Mouse (Mus musculus): ENCODE measurements at regions not wholly inside any gene's neighbourhood (a gene's known extent, or its start where the extent isn't known, plus 50 kb on each side); places are given as distances from the start of the nearest gene placed in this dataset.

- H3K27ac ChIP-seq, result no peak overlapping the region
- H3K9me3 ChIP-seq (ENCODE audit: control insufficient read depth, low read length), result no peaks in the 10 kb centered on the region
- H3K27me3 ChIP-seq (ENCODE audit: control insufficient read depth, insufficient read depth, low read length), result no peaks in the 10 kb centered on the region
- no peak overlapping the region for H3K4me3 ChIP-seq (replicated peaks; ENCODE audit: low read length)
- no peaks in the 10 kb centered on the region for H3K36me3 ChIP-seq (replicated peaks; ENCODE audit: control insufficient read depth, insufficient read depth)
- 82% methylated on average over 8 of the region's 8 CpGs for WGBS
- DNase-seq (ENCODE audit: low spot score) (no peak), ATAC-seq (ENCODE audit: low FRiP score) (no peak)
- H3K9ac ChIP-seq, result no peak overlapping the region
- no peaks in the 10 kb centered on the region for H3K4me1 ChIP-seq (replicated peaks; ENCODE audit: control insufficient read depth, insufficient read depth, low read length)
- no peak overlapping the region for H3K4me2 ChIP-seq (replicated peaks)
Measured at GRCm38 (mm10) chr14:68305166-68305565, 988.9 kb downstream of the Synb start.

- no peak overlapping the region for H3K9ac ChIP-seq
- H3K27ac ChIP-seq, result no peak overlapping the region
- H3K4me2 ChIP-seq (replicated peaks), result no peak overlapping the region
- peak; percentile 21; the same call in 1 of the 2 replicates for ATAC-seq (ENCODE audit: low FRiP score)
- no peaks in the 10 kb centered on the region for H3K27me3 ChIP-seq (ENCODE audit: control insufficient read depth, insufficient read depth, low read length)
- no peaks in the 10 kb centered on the region for H3K9me3 ChIP-seq (ENCODE audit: control insufficient read depth, low read length)
- H3K36me3 ChIP-seq (replicated peaks; ENCODE audit: control insufficient read depth, insufficient read depth), result no peaks in the 10 kb centered on the region
- 44% methylated on average over 4 of the region's 4 CpGs for WGBS
- no peaks in the 10 kb centered on the region for H3K4me1 ChIP-seq (replicated peaks; ENCODE audit: control insufficient read depth, insufficient read depth, low read length)
- no peak overlapping the region for H3K4me3 ChIP-seq (replicated peaks; ENCODE audit: low read length)
- DNase-seq (ENCODE audit: low spot score), result no peak
Measured at GRCm38 (mm10) chr14:68301710-68302109, 992.4 kb downstream of the Synb start.

- Histone ChIP-seq H3K9me3 (ENCODE audit: control insufficient read depth, low read length) (no peaks in the 10 kb centered on the region), H3K27me3 (ENCODE audit: control insufficient read depth, insufficient read depth, low read length) (no peaks in the 10 kb centered on the region), H3K4me2 (replicated peaks) (no peak overlapping the region), H3K4me3 (replicated peaks; ENCODE audit: low read length) (no peak overlapping the region), H3K36me3 (replicated peaks; ENCODE audit: control insufficient read depth, insufficient read depth) (no peaks in the 10 kb centered on the region), H3K27ac (no peak overlapping the region), H3K4me1 (replicated peaks; ENCODE audit: control insufficient read depth, insufficient read depth, low read length) (no peaks in the 10 kb centered on the region), H3K9ac (no peak overlapping the region)
- DNase-seq (ENCODE audit: low spot score) (no peak), ATAC-seq (ENCODE audit: low FRiP score) (no peak)
- WGBS, result 79% methylated on average over 3 of the region's 3 CpGs
Measured at GRCm38 (mm10) chr14:68285546-68285945, 1008.6 kb downstream of the Synb start.

- H3K4me1 ChIP-seq (replicated peaks; ENCODE audit: control insufficient read depth, insufficient read depth, low read length), result peaks cover 10% of the 10 kb centered on the region; the same call in 1 of the 2 replicates
- H3K27ac ChIP-seq, result no peak overlapping the region
- 41% methylated on average over 3 of the region's 3 CpGs for WGBS
- DNase-seq (ENCODE audit: low spot score) (no peak), ATAC-seq (ENCODE audit: low FRiP score) (no peak)
- H3K36me3 ChIP-seq (replicated peaks; ENCODE audit: control insufficient read depth, insufficient read depth), result no peaks in the 10 kb centered on the region
- H3K4me2 ChIP-seq (replicated peaks), result no peak overlapping the region
- no peak overlapping the region for H3K9ac ChIP-seq
- no peak overlapping the region for H3K4me3 ChIP-seq (replicated peaks; ENCODE audit: low read length)
- H3K27me3 ChIP-seq (ENCODE audit: control insufficient read depth, insufficient read depth, low read length), result no peaks in the 10 kb centered on the region
- H3K9me3 ChIP-seq (ENCODE audit: control insufficient read depth, low read length), result no peaks in the 10 kb centered on the region
Measured at GRCm38 (mm10) chr14:68261436-68261835, 1032.7 kb downstream of the Synb start.

- no peak for ATAC-seq (ENCODE audit: low FRiP score)
Measured at GRCm38 (mm10) chr14:68246966-68247365, 1047.1 kb downstream of the Synb start.

GRCm38 (mm10) chr14:68240146-68240545, 1054.0 kb downstream of the Synb start:
- no peaks in the 10 kb centered on the region for H3K36me3 ChIP-seq (replicated peaks; ENCODE audit: control insufficient read depth, insufficient read depth)
- H3K4me1 ChIP-seq (replicated peaks; ENCODE audit: control insufficient read depth, insufficient read depth, low read length), result no peaks in the 10 kb centered on the region
- no peak for ATAC-seq (ENCODE audit: low FRiP score)
- no peaks in the 10 kb centered on the region for H3K27me3 ChIP-seq (ENCODE audit: control insufficient read depth, insufficient read depth, low read length)
- no peak overlapping the region for H3K4me3 ChIP-seq (replicated peaks; ENCODE audit: low read length)
- no peak for DNase-seq (ENCODE audit: low spot score)
- H3K27ac ChIP-seq, result no peak overlapping the region
- H3K9me3 ChIP-seq (ENCODE audit: control insufficient read depth, low read length), result no peaks in the 10 kb centered on the region; the same call in 1 of the 2 replicates
- H3K9ac ChIP-seq, result no peak overlapping the region
- 49% methylated on average over 7 of the region's 7 CpGs for WGBS
- H3K4me2 ChIP-seq (replicated peaks), result no peak overlapping the region

More at GRCm38 (mm10) chr14:68246966-68247365, 1047.1 kb downstream of the Synb start:
- no peak for DNase-seq (ENCODE audit: low spot score)
- no peaks in the 10 kb centered on the region; the same call in 1 of the 2 replicates for H3K9me3 ChIP-seq (ENCODE audit: control insufficient read depth, low read length)
- no peak overlapping the region for H3K27ac ChIP-seq
- H3K36me3 ChIP-seq (replicated peaks; ENCODE audit: control insufficient read depth, insufficient read depth), result no peaks in the 10 kb centered on the region
- no peak overlapping the region for H3K4me2 ChIP-seq (replicated peaks)
- WGBS, result 92% methylated on average over 2 of the region's 2 CpGs
- no peaks in the 10 kb centered on the region for H3K4me1 ChIP-seq (replicated peaks; ENCODE audit: control insufficient read depth, insufficient read depth, low read length)
- no peaks in the 10 kb centered on the region for H3K27me3 ChIP-seq (ENCODE audit: control insufficient read depth, insufficient read depth, low read length)
- no peak overlapping the region for H3K4me3 ChIP-seq (replicated peaks; ENCODE audit: low read length)
- no peak overlapping the region for H3K9ac ChIP-seq

GRCm38 (mm10) chr14:68224152-68224551, 1069.9 kb downstream of the Synb start:
- WGBS, result 52% methylated on average over 3 of the region's 3 CpGs
- Histone ChIP-seq H3K4me1 (replicated peaks; ENCODE audit: control insufficient read depth, insufficient read depth, low read length) (peaks cover 3% of the 10 kb centered on the region; the same call in 1 of the 2 replicates), H3K27me3 (ENCODE audit: control insufficient read depth, insufficient read depth, low read length) (no peaks in the 10 kb centered on the region), H3K36me3 (replicated peaks; ENCODE audit: control insufficient read depth, insufficient read depth) (no peaks in the 10 kb centered on the region), H3K9ac (no peak overlapping the region), H3K9me3 (ENCODE audit: control insufficient read depth, low read length) (no peaks in the 10 kb centered on the region), H3K4me3 (replicated peaks; ENCODE audit: low read length) (no peak overlapping the region), H3K27ac (no peak overlapping the region), H3K4me2 (replicated peaks) (no peak overlapping the region)
- no peak for DNase-seq (ENCODE audit: low spot score)
- ATAC-seq (ENCODE audit: low FRiP score), result no peak

- no peak overlapping the region for H3K4me3 ChIP-seq (replicated peaks; ENCODE audit: low read length)
- no peaks in the 10 kb centered on the region for H3K36me3 ChIP-seq (replicated peaks; ENCODE audit: control insufficient read depth, insufficient read depth)
- H3K4me1 ChIP-seq (replicated peaks; ENCODE audit: control insufficient read depth, insufficient read depth, low read length), result peaks cover 11% of the 10 kb centered on the region
- H3K9me3 ChIP-seq (ENCODE audit: control insufficient read depth, low read length), result no peaks in the 10 kb centered on the region
- DNase-seq (ENCODE audit: low spot score), result no peak
- ATAC-seq (ENCODE audit: low FRiP score), result no peak
- WGBS, result 69% methylated on average over 9 of the region's 9 CpGs
- no peaks in the 10 kb centered on the region for H3K27me3 ChIP-seq (ENCODE audit: control insufficient read depth, insufficient read depth, low read length)
- H3K4me2 ChIP-seq (replicated peaks), result no peak overlapping the region
- no peak overlapping the region for H3K27ac ChIP-seq
- no peak overlapping the region for H3K9ac ChIP-seq
Measured at GRCm38 (mm10) chr14:68219025-68219595, 1075.0 kb downstream of the Synb start.

GRCm38 (mm10) chr14:68218471-68218870, 1075.6 kb downstream of the Synb start:
- Histone ChIP-seq H3K4me1 (replicated peaks; ENCODE audit: control insufficient read depth, insufficient read depth, low read length) (peaks cover 11% of the 10 kb centered on the region), H3K9ac (no peak overlapping the region), H3K4me2 (replicated peaks) (no peak overlapping the region), H3K27me3 (ENCODE audit: control insufficient read depth, insufficient read depth, low read length) (no peaks in the 10 kb centered on the region), H3K4me3 (replicated peaks; ENCODE audit: low read length) (no peak overlapping the region), H3K36me3 (replicated peaks; ENCODE audit: control insufficient read depth, insufficient read depth) (no peaks in the 10 kb centered on the region), H3K27ac (peak overlapping the region; percentile 57; the same call in 1 of the 2 replicates), H3K9me3 (ENCODE audit: control insufficient read depth, low read length) (no peaks in the 10 kb centered on the region)
- DNase-seq (ENCODE audit: low spot score) (no peak), ATAC-seq (ENCODE audit: low FRiP score) (no peak)
- 64% methylated on average over 4 of the region's 4 CpGs for WGBS

- H3K36me3 ChIP-seq (replicated peaks; ENCODE audit: control insufficient read depth, insufficient read depth), result no peaks in the 10 kb centered on the region
- DNase-seq (ENCODE audit: low spot score), result no peak
- peaks cover 11% of the 10 kb centered on the region for H3K4me1 ChIP-seq (replicated peaks; ENCODE audit: control insufficient read depth, insufficient read depth, low read length)
- 77% methylated on average over 6 of the region's 6 CpGs for WGBS
- no peaks in the 10 kb centered on the region for H3K9me3 ChIP-seq (ENCODE audit: control insufficient read depth, low read length)
- H3K27me3 ChIP-seq (ENCODE audit: control insufficient read depth, insufficient read depth, low read length), result no peaks in the 10 kb centered on the region
- no peak overlapping the region for H3K9ac ChIP-seq
- peak overlapping the region; percentile 57; the same call in 1 of the 2 replicates for H3K27ac ChIP-seq
- no peak for ATAC-seq (ENCODE audit: low FRiP score)
- H3K4me2 ChIP-seq (replicated peaks), result no peak overlapping the region
- no peak overlapping the region for H3K4me3 ChIP-seq (replicated peaks; ENCODE audit: low read length)
Measured at GRCm38 (mm10) chr14:68217986-68218385, 1076.1 kb downstream of the Synb start.

All from hindbrain, embryonic 14.5 days (tissue).